Mouse (Mus musculus) kidney, adult 2 months (tissue): ENCODE measurements around the gene Emcn. TPM values are rescaled to one million over a fixed set of nuclear protein-coding genes. Genes with fewer than 3 reads are reported as not detected.

Experiments used
- DNase-seq: peaks from one replicate; pipeline ENCODE4 v3.0.0; 2021
- H3K27ac ChIP-seq: fragments of 200-500 bp; 2 replicates; pipeline ENCODE4 v1.5.1; 2012; ENCODE audit warnings: low read depth, low read length, control low read depth, inconsistent platforms; ENCODE audit not compliant: insufficient read depth
- H3K27me3 ChIP-seq: fragments of 200-500 bp; replicated peaks from 2 replicates; pipeline ENCODE4 v1.6.1; 2012; ENCODE audit warnings: mild to moderate bottlenecking, moderate library complexity, low read length, inconsistent platforms; ENCODE audit not compliant: control insufficient read depth, insufficient read depth
- H3K36me3 ChIP-seq: fragments of 200-500 bp; 2 replicates; pipeline ENCODE4 v1.6.1; 2012; ENCODE audit warnings: mild to moderate bottlenecking, moderate library complexity, low read length, inconsistent platforms; ENCODE audit not compliant: control insufficient read depth, insufficient read depth
- H3K4me1 ChIP-seq: fragments of 200-500 bp; 2 replicates; pipeline ENCODE4 v1.6.1; 2011; ENCODE audit warnings: low read length; ENCODE audit not compliant: control insufficient read depth, insufficient read depth
- H3K4me3 ChIP-seq: fragments of 200-500 bp; 2 replicates; pipeline ENCODE4 v1.5.1; 2011; ENCODE audit warnings: mild to moderate bottlenecking, low read depth, low read length, control low read depth; ENCODE audit not compliant: insufficient read depth
- CTCF ChIP-seq: fragments of 200-500 bp; conservative IDR thresholded peaks from 2 replicates; pipeline ENCODE4 v1.5.1; 2011; ENCODE audit warnings: low read depth, mild to moderate bottlenecking, control low read depth, low read length, moderate library complexity, mixed read lengths; ENCODE audit not compliant: insufficient read depth, insufficient read length
- POLR2A ChIP-seq: fragments of 200-500 bp; IDR thresholded peaks from one replicate; pipeline ENCODE4 v1.6.1; 2011; ENCODE audit warnings: low read depth, low read length, control low read depth
- WGBS: fragments of 180-500 bp; shearing (Covaris S2); methylation state at CpG from one replicate; pipeline ENCODE4 v1.1.7; 2018; 5-methylcytosine and 5-hydroxymethylcytosine counted together
- polyA plus RNA-seq: library from polyadenylated mRNA; depleted of rRNA; stranded (reverse); fragments of >200 nt; gene quantifications from 2 replicates; pipeline ENCODE4 v1.2.3, GENCODE M21; 2012; rRNA removed

Gene Emcn
- 101 and 121 TPM in 2 replicates for polyA plus RNA-seq

DNA sequence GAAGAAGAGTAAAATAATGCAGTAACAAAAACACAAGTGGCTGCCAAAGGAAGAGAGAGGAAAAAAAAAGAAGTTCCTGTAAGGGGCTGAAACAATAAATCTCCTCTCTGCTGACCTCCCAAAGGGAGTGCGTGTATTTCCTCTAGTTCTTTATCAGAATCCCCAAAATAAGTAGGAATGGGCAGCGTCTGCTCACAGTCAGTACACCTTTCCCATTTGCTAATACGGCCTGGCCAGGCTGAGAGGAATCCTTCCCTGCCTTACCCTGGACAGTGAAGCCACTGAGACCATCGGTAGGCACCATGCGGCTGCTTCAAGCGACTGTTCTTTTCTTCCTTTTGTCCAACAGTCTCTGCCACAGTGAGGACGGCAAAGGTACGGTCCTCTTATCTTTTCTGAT lies at the start of gene Emcn:
Gene Emcn, plus strand, starts transcription at position 130 of the 400 bp plus-strand sequence.
- peak within 1 kb of the TSS; percentile 83 for H3K4me3 ChIP-seq
- WGBS: 50% methylated on average over 8 of the region's 8 CpGs
- no peaks in the 10 kb centered on the region for H3K4me1 ChIP-seq
- peak within 1 kb of the TSS; percentile 88 for H3K27ac ChIP-seq
- DNase-seq: peak; percentile 78
- TF ChIP-seq POLR2A (no peak), CTCF (no peak)
- H3K36me3 ChIP-seq: no peaks in the 10 kb centered on the region; the same call in 1 of the 2 replicates
- H3K27me3 ChIP-seq: no peaks in the 10 kb centered on the region

DNA sequence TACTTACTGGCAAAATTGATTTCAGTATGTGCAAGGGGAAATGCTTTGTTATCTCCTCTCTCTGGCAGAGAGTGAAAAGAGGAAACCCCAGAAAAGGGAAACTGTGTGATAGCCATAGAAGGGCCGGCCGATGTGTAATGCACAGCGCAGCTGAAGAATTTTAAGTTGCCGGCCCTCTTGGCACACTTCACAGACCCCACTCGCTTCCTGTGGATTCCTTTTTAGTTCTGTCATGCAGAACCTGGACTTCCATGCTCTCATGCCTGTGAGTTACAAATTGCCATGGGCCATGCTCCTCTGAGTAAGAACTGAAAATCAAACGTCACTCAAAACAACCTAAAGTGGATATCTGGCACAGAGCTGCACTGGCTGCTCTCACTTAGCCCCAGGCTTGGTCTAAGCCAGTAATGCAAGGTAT lies 47.7 kb upstream of the Emcn start:
- DNase-seq: peak; percentile 25
- no peak for TF ChIP-seq POLR2A
- no peak for TF ChIP-seq CTCF
- Histone ChIP-seq H3K4me1 (no peaks in the 10 kb centered on the region), H3K27me3 (no peaks in the 10 kb centered on the region), H3K4me3 (no peak overlapping the region), H3K27ac (no peak overlapping the region), H3K36me3 (no peaks in the 10 kb centered on the region)
- 12% methylated on average over 6 of the region's 6 CpGs for WGBS

DNA sequence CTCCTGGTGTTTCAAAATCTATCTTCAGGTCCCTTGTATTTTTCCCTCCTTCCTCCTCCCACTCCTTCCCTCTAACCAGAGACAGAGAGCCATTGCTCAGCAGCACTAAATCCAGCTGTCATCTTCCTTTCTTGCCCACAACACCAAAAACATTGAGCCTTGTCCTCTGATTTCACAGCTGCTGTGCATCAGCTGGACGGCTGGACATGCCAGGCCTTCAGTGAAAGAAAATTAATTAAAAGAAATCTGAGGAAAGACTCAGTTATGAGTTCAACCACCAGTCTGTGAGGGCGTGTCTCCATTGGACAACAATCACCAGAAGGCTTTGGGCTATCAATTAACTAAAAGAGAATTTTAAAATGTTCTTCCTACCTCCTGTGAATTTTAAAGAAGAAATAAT lies 42.6 kb upstream of the Emcn start:
- no peaks in the 10 kb centered on the region for H3K4me1 ChIP-seq
- TF ChIP-seq CTCF (no peak), POLR2A (no peak)
- H3K36me3 ChIP-seq: no peaks in the 10 kb centered on the region
- DNase-seq: no peak
- no peaks in the 10 kb centered on the region for H3K27me3 ChIP-seq
- H3K4me3 ChIP-seq: no peak overlapping the region
- no peak overlapping the region for H3K27ac ChIP-seq
- 53% methylated on average over 2 of the region's 2 CpGs for WGBS

DNA sequence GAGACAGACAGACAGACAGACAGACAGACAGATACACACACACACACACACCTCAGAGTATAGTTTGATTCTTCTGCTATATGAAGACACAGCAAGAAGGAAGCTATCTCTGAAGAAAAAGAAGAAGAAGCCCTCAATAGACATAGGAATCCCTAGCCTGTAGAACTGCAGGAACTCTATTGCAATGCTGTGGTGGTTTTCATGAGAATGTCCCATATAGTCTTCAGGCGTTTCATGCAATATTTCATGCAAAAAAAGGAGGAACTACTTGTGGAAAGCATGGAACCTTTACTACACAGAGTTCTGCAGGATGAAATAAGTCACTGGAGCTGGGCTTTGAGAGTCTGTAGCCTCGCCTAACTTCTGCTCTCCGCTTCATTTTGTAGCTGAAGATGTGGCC lies 40.7 kb upstream of the Emcn start:
- TF ChIP-seq CTCF (no peak), POLR2A (no peak)
- no peak for DNase-seq
- H3K27me3 ChIP-seq: no peaks in the 10 kb centered on the region
- 84% methylated on average over 3 of the region's 3 CpGs for WGBS
- no peaks in the 10 kb centered on the region for H3K4me1 ChIP-seq
- H3K4me3 ChIP-seq: no peak overlapping the region
- no peaks in the 10 kb centered on the region for H3K36me3 ChIP-seq
- no peak overlapping the region for H3K27ac ChIP-seq

DNA sequence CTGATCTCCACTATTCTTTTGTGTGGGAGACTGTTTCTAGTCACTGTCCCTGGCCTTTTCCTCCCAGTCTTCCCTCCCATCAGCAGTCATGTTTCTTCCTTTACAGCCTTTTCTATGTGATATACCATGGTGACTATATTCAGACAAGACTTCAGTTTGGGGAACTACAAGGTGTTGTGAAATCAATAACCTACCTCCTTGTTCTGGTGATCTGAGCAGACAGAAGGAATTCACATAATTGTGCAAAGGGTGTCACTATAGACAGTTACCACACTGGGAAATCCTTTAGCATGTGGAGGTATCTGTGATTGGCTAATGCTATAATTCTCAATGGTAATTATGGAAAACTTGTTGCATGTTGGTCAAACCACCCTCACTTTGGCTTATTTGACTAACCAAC lies 39.7 kb upstream of the Emcn start:
- Histone ChIP-seq H3K27me3 (no peaks in the 10 kb centered on the region), H3K27ac (no peak overlapping the region), H3K36me3 (no peaks in the 10 kb centered on the region), H3K4me1 (no peaks in the 10 kb centered on the region), H3K4me3 (no peak overlapping the region)
- no peak for DNase-seq
- no peak for TF ChIP-seq CTCF
- TF ChIP-seq POLR2A: no peak

DNA sequence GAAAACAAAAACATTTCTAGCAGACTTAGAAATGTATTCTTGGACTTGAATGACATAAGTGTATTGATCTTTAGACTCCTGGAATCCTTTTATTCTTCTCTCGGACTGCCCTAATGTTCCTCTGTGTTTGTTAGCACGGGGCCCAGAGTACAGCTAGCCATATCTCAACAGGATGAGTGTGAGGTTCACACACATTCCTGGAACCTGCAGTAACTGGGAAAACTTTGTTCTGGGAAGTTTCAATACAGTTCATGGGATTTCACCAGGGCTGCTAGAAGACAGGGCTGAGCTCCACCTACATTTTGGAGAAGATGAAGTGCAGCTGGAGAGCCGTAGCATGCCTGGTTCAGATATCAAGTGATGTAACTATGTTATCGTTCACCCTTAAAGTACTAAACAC lies 38.1 kb upstream of the Emcn start:
- no peak overlapping the region for H3K27ac ChIP-seq
- no peak for DNase-seq
- 65% methylated on average over 4 of the region's 4 CpGs for WGBS
- TF ChIP-seq CTCF (no peak), POLR2A (no peak)
- no peaks in the 10 kb centered on the region for H3K36me3 ChIP-seq
- no peaks in the 10 kb centered on the region for H3K4me1 ChIP-seq
- H3K27me3 ChIP-seq: no peaks in the 10 kb centered on the region
- no peak overlapping the region for H3K4me3 ChIP-seq

DNA sequence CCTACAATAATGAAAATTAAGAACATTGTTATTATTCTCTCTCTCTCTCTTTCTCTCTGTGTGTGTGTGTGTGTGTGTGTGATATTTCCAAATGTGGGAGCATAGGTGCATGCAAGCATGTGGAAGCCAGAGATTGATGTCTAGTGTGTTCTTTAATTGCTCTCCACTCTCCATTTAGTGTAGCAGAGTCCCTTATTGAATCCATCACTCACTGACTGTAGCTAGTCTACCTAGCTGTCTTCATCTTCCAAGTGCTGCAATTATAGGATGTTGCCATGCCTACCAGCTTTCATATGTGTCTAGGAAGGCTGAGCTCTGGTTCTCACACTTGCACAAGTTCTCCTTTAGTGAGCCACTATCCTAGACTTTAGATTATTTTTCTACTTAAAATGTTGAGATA lies 30.9 kb upstream of the Emcn start:
- no peak for DNase-seq
- Histone ChIP-seq H3K27ac (no peak overlapping the region), H3K4me3 (no peak overlapping the region), H3K36me3 (no peaks in the 10 kb centered on the region), H3K27me3 (no peaks in the 10 kb centered on the region), H3K4me1 (no peaks in the 10 kb centered on the region)
- no peak for TF ChIP-seq CTCF
- TF ChIP-seq POLR2A: no peak

DNA sequence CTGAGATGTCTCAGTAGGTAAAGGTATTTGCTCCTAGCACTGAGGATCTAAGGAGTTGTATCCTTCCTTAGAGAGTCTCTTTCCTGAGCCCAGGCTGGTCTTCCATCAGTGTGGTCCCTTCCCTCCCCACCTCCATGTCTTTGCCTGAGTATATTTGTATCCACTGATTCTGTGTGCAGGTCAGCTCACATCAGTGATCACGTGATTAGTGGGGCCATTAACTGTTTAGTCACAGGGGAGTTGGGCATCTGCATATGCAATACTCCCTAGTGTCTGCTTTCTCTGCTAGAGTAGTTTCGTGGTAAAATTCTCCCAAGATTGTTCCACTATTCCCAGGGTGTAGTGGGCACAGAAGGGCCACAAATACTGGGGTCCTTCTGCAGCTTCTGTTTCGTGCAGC lies 28.3 kb upstream of the Emcn start:
- DNase-seq: no peak
- TF ChIP-seq POLR2A (no peak), CTCF (no peak)
- 45% methylated on average over 3 of the region's 3 CpGs for WGBS

More for the DNA sequence above, 28.3 kb upstream of the Emcn start:
- H3K36me3 ChIP-seq: no peaks in the 10 kb centered on the region
- H3K4me1 ChIP-seq: no peaks in the 10 kb centered on the region
- no peak overlapping the region for H3K4me3 ChIP-seq
- H3K27me3 ChIP-seq: no peaks in the 10 kb centered on the region
- no peak overlapping the region for H3K27ac ChIP-seq
